Mouse (Mus musculus) brain, adult 2 months (tissue): ENCODE measurements at regions not wholly inside any gene's neighbourhood (a gene's known extent, or its start where the extent isn't known, plus 50 kb on each side); places are given as distances from the start of the nearest gene placed in this dataset.

Experiments used
- DNase-seq: peaks from one replicate; pipeline ENCODE4 v3.0.0; 2011; ENCODE audit warnings: low read depth, low spot score

DNA sequence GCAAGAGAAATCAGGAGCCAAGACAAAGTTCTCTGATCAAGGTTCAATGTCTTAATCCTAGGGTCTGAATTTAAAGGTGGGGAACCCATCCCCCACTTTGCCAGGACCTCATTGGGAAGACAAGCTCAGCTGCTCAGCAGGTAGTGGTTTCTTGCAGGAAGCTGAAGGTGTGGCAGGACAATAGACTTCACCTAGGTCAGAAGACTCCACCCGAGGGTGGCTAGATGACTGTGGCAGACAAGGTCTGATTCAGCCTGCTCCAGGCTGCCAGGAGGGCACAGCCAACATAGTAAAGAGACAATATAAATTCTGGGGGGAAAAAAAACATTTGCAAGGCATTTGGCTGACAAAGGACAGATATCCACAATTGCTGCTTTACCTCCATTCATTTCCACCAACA lies 88.3 kb downstream of the Krtap20-2 start:
- DNase-seq = no peak

DNA sequence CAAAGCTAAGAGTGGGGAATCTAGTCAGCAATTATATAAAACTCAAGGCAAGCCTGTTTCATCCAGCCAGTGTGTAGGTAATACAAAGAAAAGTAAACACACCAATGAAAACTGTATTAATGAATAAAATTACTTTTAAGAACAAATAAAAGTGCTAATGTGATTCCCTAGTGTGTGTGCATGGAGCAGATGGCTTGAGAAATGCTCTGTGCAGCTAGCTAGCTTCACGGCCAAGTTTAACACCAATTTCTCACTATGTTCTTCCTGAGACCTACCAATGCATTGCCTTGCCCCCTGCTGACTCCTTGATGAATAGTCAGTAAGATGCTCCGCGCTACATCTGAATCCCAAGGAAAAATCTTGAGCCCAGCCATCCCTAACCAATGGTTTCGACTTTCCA lies 91.0 kb downstream of the Krtap20-2 start:
- DNase-seq = peak; percentile 1
